Mouse (Mus musculus) G1E (cell line): ENCODE measurements around the gene Ifne. TPM values are rescaled to one million over a fixed set of nuclear protein-coding genes. Genes with fewer than 3 reads are reported as not detected.

Source experiments
- ATAC-seq: 2 replicates; pipeline ENCODE4 v1.8.0; 2016; ENCODE audit warnings: mild to moderate bottlenecking; ENCODE audit not compliant: insufficient number of reproducible peaks, poor library complexity, low FRiP score, severe bottlenecking; ENCODE audit errors: extremely low read depth
- DNase-seq: peaks from one replicate; pipeline ENCODE4 v3.0.0; 2012; ENCODE audit warnings: low spot score
- H3K27me3 ChIP-seq: 2 replicates; pipeline ENCODE4 v1.6.1; 2012; ENCODE audit warnings: mild to moderate bottlenecking, low read length, inconsistent platforms; ENCODE audit not compliant: insufficient read depth
- H3K36me3 ChIP-seq: replicated peaks from 2 replicates; pipeline ENCODE3; 2012; ENCODE audit warnings: mild to moderate bottlenecking, inconsistent platforms
- H3K4me1 ChIP-seq: 2 replicates; pipeline ENCODE4 v1.6.1; 2012; ENCODE audit warnings: low read depth, low read length, inconsistent platforms, mixed read lengths; ENCODE audit not compliant: insufficient read depth
- H3K4me3 ChIP-seq: 2 replicates; pipeline ENCODE4 v1.5.1; 2012; ENCODE audit warnings: low read depth, mild to moderate bottlenecking, inconsistent platforms, low read length, moderate library complexity, mixed read lengths
- H3K9me3 ChIP-seq: replicated peaks from 2 replicates; pipeline ENCODE4 v1.6.1; 2012; ENCODE audit warnings: inconsistent platforms
- CTCF ChIP-seq: IDR thresholded peaks from 2 replicates; pipeline ENCODE4 v1.5.1; 2012; ENCODE audit warnings: low read depth, low read length, inconsistent platforms, mixed read lengths
- GATA1 ChIP-seq: IDR thresholded peaks from 2 replicates; pipeline ENCODE4 v1.6.1; 2012; ENCODE audit warnings: borderline replicate concordance, low read length, inconsistent platforms, mixed read lengths
- GATA2 ChIP-seq: IDR thresholded peaks from 2 replicates; pipeline ENCODE4 v1.6.1; 2012; ENCODE audit warnings: low read depth, low read length, inconsistent platforms, borderline replicate concordance
- POLR2AphosphoS5 ChIP-seq: IDR thresholded peaks from 2 replicates; pipeline ENCODE4 v1.6.1; 2012; ENCODE audit warnings: low read depth, low read length, inconsistent platforms; ENCODE audit not compliant: insufficient replicate concordance
- TAL1 ChIP-seq: conservative IDR thresholded peaks from 2 replicates; pipeline ENCODE4 v1.6.1; 2012; ENCODE audit warnings: low read depth, low read length, inconsistent platforms, mixed read lengths
- polyA plus RNA-seq: library from polyadenylated mRNA; stranded (reverse); fragments of >175 nt; gene quantifications from 2 replicates; pipeline ENCODE4 v1.2.3, GENCODE M21; 2012
- total RNA-seq, 2 experiments: library from RNA; stranded (forward) in 1 of 2; stranded (reverse) in 1 of 2; fragments of 200-1000 nt in 1 of 2; fragments of >200 nt in 1 of 2; fragmentation: Nextera tagmentation in 1 of 2; gene quantifications; 2 replicates each; pipeline ENCODE4 v1.2.3; 2014 to 2017

Gene Ifne
- total and polyA plus RNA-seq, 3 experiments = not detected

- H3K27me3 ChIP-seq = no peaks in the 10 kb centered on the region
- no peaks in the 10 kb centered on the region for H3K4me1 ChIP-seq
- H3K36me3 ChIP-seq = no peaks in the 10 kb centered on the region
- no peak overlapping the region for H3K4me3 ChIP-seq
- no peak for ATAC-seq
- no peak for DNase-seq
- peaks cover 9% of the 10 kb centered on the region for H3K9me3 ChIP-seq
- TF ChIP-seq GATA2 (no peak), CTCF (no peak), POLR2AphosphoS5 (no peak), GATA1 (no peak), TAL1 (no peak)
These were observed 29.9 kb upstream of the Ifne start for GRCm38 (mm10) chr4:88909600-88910534.

- Histone ChIP-seq H3K27me3 (no peaks in the 10 kb centered on the region), H3K36me3 (no peaks in the 10 kb centered on the region), H3K4me1 (no peaks in the 10 kb centered on the region), H3K4me3 (no peak overlapping the region), H3K9me3 (no peaks in the 10 kb centered on the region)
- ATAC-seq (no peak), DNase-seq (no peak)
- no peak for TF ChIP-seq TAL1
- no peak for TF ChIP-seq CTCF
- TF ChIP-seq GATA2 = no peak
- TF ChIP-seq GATA1 = no peak
- no peak for TF ChIP-seq POLR2AphosphoS5
These were observed 13.3 kb upstream of the Ifne start for GRCm38 (mm10) chr4:88893201-88893754.

GRCm38 (mm10) chr4:88888236-88888635, 8.2 kb upstream of the Ifne start:
- TF ChIP-seq GATA2 = no peak
- TF ChIP-seq TAL1 = no peak
- TF ChIP-seq GATA1 = no peak
- TF ChIP-seq CTCF = no peak
- no peak for TF ChIP-seq POLR2AphosphoS5
- H3K4me3 ChIP-seq = no peak overlapping the region
- H3K4me1 ChIP-seq = no peaks in the 10 kb centered on the region
- 0 out of 2 replicates have a peak, but pooled peaks cover 3% of the 10 kb centered on the region for H3K9me3 ChIP-seq
- no peaks in the 10 kb centered on the region for H3K27me3 ChIP-seq
- ATAC-seq = no peak
- H3K36me3 ChIP-seq = no peaks in the 10 kb centered on the region
- DNase-seq = no peak

GRCm38 (mm10) chr4:88878772-88879171, 1.2 kb downstream of the Ifne start:
- ATAC-seq = no peak
- Histone ChIP-seq H3K9me3 (peaks cover 7% of the 10 kb centered on the region; the same call in 1 of the 2 replicates), H3K27me3 (no peaks in the 10 kb centered on the region), H3K36me3 (no peaks in the 10 kb centered on the region), H3K4me3 (no peak overlapping the region), H3K4me1 (no peaks in the 10 kb centered on the region)
- DNase-seq = no peak
- no peak for TF ChIP-seq CTCF
- no peak for TF ChIP-seq GATA1
- TF ChIP-seq GATA2 = no peak
- no peak for TF ChIP-seq TAL1
- no peak for TF ChIP-seq POLR2AphosphoS5

- no peak overlapping the region for H3K4me3 ChIP-seq
- DNase-seq (no peak), ATAC-seq (no peak)
- H3K27me3 ChIP-seq = no peaks in the 10 kb centered on the region
- H3K36me3 ChIP-seq = no peaks in the 10 kb centered on the region
- TF ChIP-seq GATA1 (no peak), CTCF (no peak), POLR2AphosphoS5 (no peak), GATA2 (no peak), TAL1 (no peak)
- H3K9me3 ChIP-seq = peaks cover 7% of the 10 kb centered on the region; the same call in 1 of the 2 replicates
- no peaks in the 10 kb centered on the region for H3K4me1 ChIP-seq
These were observed 1.8 kb downstream of the Ifne start for GRCm38 (mm10) chr4:88878246-88878645.

- Histone ChIP-seq H3K4me3 (no peak overlapping the region), H3K36me3 (no peaks in the 10 kb centered on the region), H3K27me3 (no peaks in the 10 kb centered on the region), H3K4me1 (no peaks in the 10 kb centered on the region), H3K9me3 (peaks cover 7% of the 10 kb centered on the region; the same call in 1 of the 2 replicates)
- DNase-seq = no peak
- TF ChIP-seq TAL1 (no peak), GATA2 (no peak), POLR2AphosphoS5 (no peak), CTCF (no peak)
- ATAC-seq = no peak
These were observed 3.5 kb downstream of the Ifne start for GRCm38 (mm10) chr4:88876520-88876919.
